Mouse (Mus musculus): ENCODE results near the gene Prss42. TPM values are rescaled to one million over a fixed set of nuclear protein-coding genes. Genes with fewer than 3 reads are reported as not detected.

The Prss42 gene
- not detected in 2 replicates for polyA plus RNA-seq (2014; fragmentation: Nextera tagmentation; extraction: Ambion mirVana)

GRCm38 (mm10) chr9:110797866-110798265, at the start of gene Prss42:
Prss42 (plus strand) TSS chr9:110798166.
- Histone ChIP-seq H3K27ac (ENCODE audit: low read depth, low read length) (no peak within 1 kb of the TSS), H3K36me3 (ENCODE audit: control insufficient read depth, insufficient read depth, low read length) (no peaks in the 10 kb centered on the region), H3K4me3 (ENCODE audit: low read depth, low read length) (no peak within 1 kb of the TSS), H3K27me3 (ENCODE audit: control insufficient read depth, insufficient read depth, low read length) (no peaks in the 10 kb centered on the region), H3K9ac (ENCODE audit: low read length) (no peak within 1 kb of the TSS), H3K9me3 (ENCODE audit: control insufficient read depth, low read length) (no peaks in the 10 kb centered on the region), H3K4me2 (no peak within 1 kb of the TSS), H3K4me1 (ENCODE audit: control insufficient read depth, insufficient read depth, low read length) (no peaks in the 10 kb centered on the region)
- no peak for DNase-seq (ENCODE audit: low spot score, missing footprints)
- ATAC-seq (ENCODE audit: low FRiP score), result no peak
- 94% methylated on average over 14 of the region's 14 CpGs for WGBS

- Histone ChIP-seq H3K4me1 (ENCODE audit: control insufficient read depth, insufficient read depth, low read length) (0 out of 2 replicates have a peak, but pooled peaks cover 2% of the 10 kb centered on the region), H3K27me3 (ENCODE audit: control insufficient read depth, insufficient read depth, low read length) (peaks cover 13% of the 10 kb centered on the region; the same call in 1 of the 2 replicates), H3K27ac (ENCODE audit: low read depth, low read length) (no peak overlapping the region), H3K4me2 (no peak overlapping the region), H3K9ac (ENCODE audit: low read length) (no peak overlapping the region), H3K36me3 (ENCODE audit: control insufficient read depth, insufficient read depth, low read length) (no peaks in the 10 kb centered on the region), H3K9me3 (ENCODE audit: control insufficient read depth, low read length) (no peaks in the 10 kb centered on the region), H3K4me3 (ENCODE audit: low read depth, low read length) (no peak overlapping the region)
- 76% methylated on average over 2 of the region's 2 CpGs for WGBS
- DNase-seq (ENCODE audit: low spot score, missing footprints) (peak; percentile 82), ATAC-seq (ENCODE audit: low FRiP score) (no peak)
Measured at GRCm38 (mm10) chr9:110748451-110748850, 49.5 kb upstream of the Prss42 start.

- Histone ChIP-seq H3K27ac (ENCODE audit: low read depth, low read length) (no peak overlapping the region), H3K4me2 (no peak overlapping the region), H3K4me1 (ENCODE audit: control insufficient read depth, insufficient read depth, low read length) (0 out of 2 replicates have a peak, but pooled peaks cover 2% of the 10 kb centered on the region), H3K9ac (ENCODE audit: low read length) (no peak overlapping the region), H3K36me3 (ENCODE audit: control insufficient read depth, insufficient read depth, low read length) (no peaks in the 10 kb centered on the region), H3K9me3 (ENCODE audit: control insufficient read depth, low read length) (no peaks in the 10 kb centered on the region), H3K4me3 (ENCODE audit: low read depth, low read length) (no peak overlapping the region), H3K27me3 (ENCODE audit: control insufficient read depth, insufficient read depth, low read length) (no peaks in the 10 kb centered on the region; the same call in 1 of the 2 replicates)
- DNase-seq (ENCODE audit: low spot score, missing footprints) (peak; percentile 75), ATAC-seq (ENCODE audit: low FRiP score) (no peak)
- 57% methylated on average over 14 of the region's 14 CpGs for WGBS
Measured at GRCm38 (mm10) chr9:110750404-110751187, 47.4 kb upstream of the Prss42 start.

GRCm38 (mm10) chr9:110751412-110751811, 46.6 kb upstream of the Prss42 start:
- 80% methylated on average over 5 of the region's 5 CpGs for WGBS
- Histone ChIP-seq H3K36me3 (ENCODE audit: control insufficient read depth, insufficient read depth, low read length) (no peaks in the 10 kb centered on the region), H3K27ac (ENCODE audit: low read depth, low read length) (no peak overlapping the region), H3K9ac (ENCODE audit: low read length) (no peak overlapping the region), H3K4me1 (ENCODE audit: control insufficient read depth, insufficient read depth, low read length) (0 out of 2 replicates have a peak, but pooled peaks cover 2% of the 10 kb centered on the region), H3K4me2 (no peak overlapping the region), H3K4me3 (ENCODE audit: low read depth, low read length) (no peak overlapping the region), H3K9me3 (ENCODE audit: control insufficient read depth, low read length) (no peaks in the 10 kb centered on the region), H3K27me3 (ENCODE audit: control insufficient read depth, insufficient read depth, low read length) (no peaks in the 10 kb centered on the region)
- no peak for DNase-seq (ENCODE audit: low spot score, missing footprints)
- no peak for ATAC-seq (ENCODE audit: low FRiP score)

- DNase-seq (ENCODE audit: low spot score, missing footprints) (peak; percentile 70), ATAC-seq (ENCODE audit: low FRiP score) (no peak)
- Histone ChIP-seq H3K4me2 (no peak overlapping the region), H3K9ac (ENCODE audit: low read length) (no peak overlapping the region), H3K4me3 (ENCODE audit: low read depth, low read length) (no peak overlapping the region), H3K9me3 (ENCODE audit: control insufficient read depth, low read length) (no peaks in the 10 kb centered on the region), H3K27me3 (ENCODE audit: control insufficient read depth, insufficient read depth, low read length) (no peaks in the 10 kb centered on the region), H3K27ac (ENCODE audit: low read depth, low read length) (no peak overlapping the region), H3K36me3 (ENCODE audit: control insufficient read depth, insufficient read depth, low read length) (no peaks in the 10 kb centered on the region), H3K4me1 (ENCODE audit: control insufficient read depth, insufficient read depth, low read length) (0 out of 2 replicates have a peak, but pooled peaks cover 2% of the 10 kb centered on the region)
- WGBS, result 64% methylated on average over 4 of the region's 4 CpGs
Measured at GRCm38 (mm10) chr9:110752917-110753435, 45.0 kb upstream of the Prss42 start.

- H3K4me1 ChIP-seq (ENCODE audit: control insufficient read depth, insufficient read depth, low read length), result 0 out of 2 replicates have a peak, but pooled peaks cover 2% of the 10 kb centered on the region
- no peaks in the 10 kb centered on the region for H3K36me3 ChIP-seq (ENCODE audit: control insufficient read depth, insufficient read depth, low read length)
- no peaks in the 10 kb centered on the region for H3K27me3 ChIP-seq (ENCODE audit: control insufficient read depth, insufficient read depth, low read length)
- ATAC-seq (ENCODE audit: low FRiP score) (no peak), DNase-seq (ENCODE audit: low spot score, missing footprints) (no peak)
- no peaks in the 10 kb centered on the region for H3K9me3 ChIP-seq (ENCODE audit: control insufficient read depth, low read length)
- H3K4me2 ChIP-seq, result no peak overlapping the region
- no peak overlapping the region for H3K4me3 ChIP-seq (ENCODE audit: low read depth, low read length)
- no peak overlapping the region for H3K9ac ChIP-seq (ENCODE audit: low read length)
- 75% methylated on average over 4 of the region's 4 CpGs for WGBS
- no peak overlapping the region for H3K27ac ChIP-seq (ENCODE audit: low read depth, low read length)
Measured at GRCm38 (mm10) chr9:110753773-110754172, 44.2 kb upstream of the Prss42 start.

- Histone ChIP-seq H3K27me3 (ENCODE audit: control insufficient read depth, insufficient read depth, low read length) (no peaks in the 10 kb centered on the region), H3K4me3 (ENCODE audit: low read depth, low read length) (no peak overlapping the region), H3K4me2 (no peak overlapping the region), H3K36me3 (ENCODE audit: control insufficient read depth, insufficient read depth, low read length) (no peaks in the 10 kb centered on the region), H3K27ac (ENCODE audit: low read depth, low read length) (no peak overlapping the region), H3K9ac (ENCODE audit: low read length) (no peak overlapping the region), H3K9me3 (ENCODE audit: control insufficient read depth, low read length) (no peaks in the 10 kb centered on the region), H3K4me1 (ENCODE audit: control insufficient read depth, insufficient read depth, low read length) (0 out of 2 replicates have a peak, but pooled peaks cover 2% of the 10 kb centered on the region)
- WGBS, result 87% methylated on average over 5 of the region's 5 CpGs
- DNase-seq (ENCODE audit: low spot score, missing footprints) (peak; percentile 37), ATAC-seq (ENCODE audit: low FRiP score) (no peak)
Measured at GRCm38 (mm10) chr9:110757816-110758215, 40.1 kb upstream of the Prss42 start.

- Histone ChIP-seq H3K9me3 (ENCODE audit: control insufficient read depth, low read length) (no peaks in the 10 kb centered on the region), H3K9ac (ENCODE audit: low read length) (no peak overlapping the region), H3K36me3 (ENCODE audit: control insufficient read depth, insufficient read depth, low read length) (no peaks in the 10 kb centered on the region), H3K4me3 (ENCODE audit: low read depth, low read length) (no peak overlapping the region), H3K4me2 (no peak overlapping the region), H3K4me1 (ENCODE audit: control insufficient read depth, insufficient read depth, low read length) (no peaks in the 10 kb centered on the region), H3K27ac (ENCODE audit: low read depth, low read length) (no peak overlapping the region), H3K27me3 (ENCODE audit: control insufficient read depth, insufficient read depth, low read length) (no peaks in the 10 kb centered on the region)
- no peak for ATAC-seq (ENCODE audit: low FRiP score)
- peak; percentile 64 for DNase-seq (ENCODE audit: low spot score, missing footprints)
- WGBS, result 70% methylated on average over 8 of the region's 8 CpGs
Measured at GRCm38 (mm10) chr9:110758605-110759004, 39.4 kb upstream of the Prss42 start.

GRCm38 (mm10) chr9:110759265-110759664, 38.7 kb upstream of the Prss42 start:
- no peaks in the 10 kb centered on the region for H3K9me3 ChIP-seq (ENCODE audit: control insufficient read depth, low read length)
- no peak overlapping the region for H3K4me3 ChIP-seq (ENCODE audit: low read depth, low read length)
- DNase-seq (ENCODE audit: low spot score, missing footprints) (peak; percentile 88), ATAC-seq (ENCODE audit: low FRiP score) (no peak)
- H3K36me3 ChIP-seq (ENCODE audit: control insufficient read depth, insufficient read depth, low read length), result no peaks in the 10 kb centered on the region
- WGBS, result 63% methylated on average over 2 of the region's 2 CpGs
- H3K4me2 ChIP-seq, result no peak overlapping the region
- H3K27me3 ChIP-seq (ENCODE audit: control insufficient read depth, insufficient read depth, low read length), result no peaks in the 10 kb centered on the region
- no peaks in the 10 kb centered on the region for H3K4me1 ChIP-seq (ENCODE audit: control insufficient read depth, insufficient read depth, low read length)
- no peak overlapping the region for H3K27ac ChIP-seq (ENCODE audit: low read depth, low read length)
- no peak overlapping the region for H3K9ac ChIP-seq (ENCODE audit: low read length)
